Mouse (Mus musculus) frontal cortex, adult (tissue): ENCODE results near the gene Large2.

ENCODE experiments used
- ATAC-seq: cut with Nextera tagmentation; 2 replicates; pipeline ENCODE4 v1.9.2; 2017; ENCODE audit warnings: mild to moderate bottlenecking, moderate library complexity, mixed read lengths; ENCODE audit not compliant: low TSS enrichment

Gene Large2

GRCm38 (mm10) chr2:92371971-92372690 is 2.5 kb downstream of the Large2 start:
- no peak for ATAC-seq

- ATAC-seq: no peak
Measured at GRCm38 (mm10) chr2:92370821-92371805, 3.6 kb downstream of the Large2 start.

- no peak for ATAC-seq
Measured at GRCm38 (mm10) chr2:92370375-92370774, 4.3 kb downstream of the Large2 start.

DNA sequence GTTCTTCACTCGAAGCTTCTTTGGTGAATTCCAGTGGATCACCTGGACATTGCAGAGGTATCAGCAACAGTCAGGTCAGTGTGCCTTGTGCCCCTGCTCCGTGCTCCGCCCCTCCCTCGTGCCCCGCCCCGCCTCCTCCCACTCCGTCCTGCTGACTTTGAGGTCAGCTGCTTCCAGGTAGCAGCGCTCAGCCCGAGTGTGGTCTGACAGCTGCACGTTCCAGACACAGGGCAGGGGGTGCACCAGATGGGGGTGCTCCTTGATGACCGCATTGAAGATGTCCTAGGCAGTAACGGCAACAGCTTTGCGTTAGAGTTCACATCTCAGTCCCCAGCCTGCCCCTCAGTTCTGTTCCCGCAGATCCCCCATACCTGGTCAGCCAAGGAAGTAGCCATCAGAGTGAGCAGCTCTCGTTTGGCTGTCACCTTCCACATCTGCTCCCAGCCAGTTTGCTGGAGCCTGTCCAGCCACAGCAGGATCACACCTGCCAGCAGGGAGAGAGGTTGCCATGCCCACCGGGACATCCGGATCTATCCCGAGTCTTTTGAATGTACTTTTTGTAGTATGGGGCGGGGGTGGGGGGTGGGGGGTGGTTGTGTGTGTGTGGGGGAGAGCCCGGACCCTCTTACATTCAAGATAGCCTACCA is 7.2 kb downstream of the Large2 start:
- ATAC-seq: no peak

DNA sequence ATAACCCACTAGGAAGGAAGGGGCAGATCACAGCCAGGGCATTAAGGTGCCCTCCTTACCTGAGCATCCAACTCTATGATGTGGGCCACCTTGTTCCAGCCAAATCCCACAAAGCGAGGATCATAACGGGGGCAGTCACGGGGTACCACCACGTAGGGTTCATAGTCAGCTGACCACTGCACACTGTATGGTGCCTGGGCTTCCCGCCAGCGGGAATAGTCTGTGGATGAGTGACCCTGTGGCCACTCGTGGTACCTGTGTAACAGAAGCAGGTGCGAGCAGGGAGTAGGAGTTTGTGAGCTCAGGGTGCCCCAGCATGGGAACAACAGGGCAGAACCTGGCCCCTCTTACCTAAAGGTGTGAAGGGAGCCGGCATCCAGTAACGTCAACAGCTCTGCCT is 9.1 kb downstream of the Large2 start:
- no peak for ATAC-seq

DNA sequence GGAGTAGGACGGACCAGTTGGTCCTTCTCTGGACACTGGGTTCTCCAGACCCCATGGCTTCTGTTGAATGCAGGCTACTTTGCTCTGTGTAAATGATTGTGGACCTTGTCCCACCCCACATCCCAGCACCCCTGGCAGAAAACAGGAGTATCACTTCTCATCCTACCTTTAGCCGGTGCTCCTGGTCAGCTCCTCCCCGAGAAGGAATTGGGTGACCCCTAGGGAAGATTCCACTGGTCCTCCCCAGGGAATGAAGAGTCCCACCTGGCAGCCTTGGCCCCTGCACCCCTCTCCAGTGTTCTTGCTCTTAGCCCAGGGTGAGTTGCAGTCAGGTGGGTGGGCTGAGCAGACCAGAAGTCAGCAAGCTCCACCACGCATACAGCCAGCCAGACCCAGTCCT is 10.6 kb downstream of the Large2 start:
- no peak for ATAC-seq

- ATAC-seq: no peak
Measured at GRCm38 (mm10) chr2:92362571-92363228, 12.0 kb downstream of the Large2 start.

DNA sequence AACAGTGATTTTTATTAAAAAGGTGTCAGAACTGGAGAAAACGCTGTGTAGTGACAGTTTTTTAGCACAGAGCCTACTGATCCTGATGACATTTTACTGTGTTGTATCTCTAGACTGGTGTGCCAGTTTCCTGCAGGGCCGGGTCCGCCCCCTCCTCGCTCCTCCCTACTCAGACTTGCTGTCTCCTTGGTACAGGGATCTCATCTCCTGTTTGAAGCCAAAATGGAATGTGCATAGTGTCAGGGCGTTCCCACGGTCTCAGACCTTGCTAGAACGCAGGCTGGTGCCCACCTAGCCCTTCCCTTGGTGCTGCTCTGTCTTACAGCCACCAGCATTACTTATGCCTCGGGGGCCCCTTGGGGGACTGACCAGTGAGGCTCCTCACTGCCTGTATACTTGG is 12.9 kb downstream of the Large2 start:
- no peak for ATAC-seq

- ATAC-seq: no peak
Measured at GRCm38 (mm10) chr2:92360893-92361292, 13.8 kb downstream of the Large2 start.

- ATAC-seq: no peak
Measured at GRCm38 (mm10) chr2:92360186-92360823, 14.4 kb downstream of the Large2 start.

DNA sequence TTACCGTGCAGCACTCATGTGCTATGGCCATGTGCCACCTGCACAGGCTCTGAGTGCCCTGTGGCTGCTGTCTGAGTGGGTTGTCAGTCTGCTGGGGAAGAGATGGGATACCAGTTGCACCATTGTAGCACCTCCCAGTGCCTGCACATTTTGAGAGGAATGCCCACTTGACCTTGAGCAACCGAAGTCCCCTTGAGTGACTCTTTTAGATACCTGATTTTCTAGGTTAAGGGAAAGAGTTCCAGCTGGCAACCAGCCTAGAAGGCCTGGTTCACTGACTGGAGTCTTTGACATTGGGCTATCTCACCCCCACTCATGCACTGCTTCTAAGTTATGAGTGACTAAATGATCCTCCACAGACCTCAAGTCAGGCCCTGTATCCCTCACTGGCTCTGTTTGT is 15.4 kb downstream of the Large2 start:
- no peak for ATAC-seq

DNA sequence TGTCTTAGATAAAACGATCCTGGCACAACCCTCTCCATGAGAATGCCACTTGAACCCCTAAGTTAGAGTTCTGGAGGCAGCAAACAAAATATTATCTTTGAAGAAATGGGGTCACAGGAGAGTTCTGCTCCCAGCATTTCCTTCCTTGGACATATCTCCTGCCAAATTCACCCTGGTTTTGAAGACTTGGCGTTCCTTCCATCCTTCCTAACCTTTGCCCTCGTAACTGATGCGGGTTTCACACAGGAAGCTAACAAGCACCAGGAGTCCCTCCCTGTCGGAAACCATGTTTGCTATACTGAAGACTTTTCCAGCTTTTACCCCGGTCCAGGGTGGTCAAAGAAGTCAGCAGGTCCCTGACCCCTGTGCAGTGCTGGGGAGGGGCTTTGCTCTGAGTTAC is 20.4 kb downstream of the Large2 start:
- no peak for ATAC-seq

DNA sequence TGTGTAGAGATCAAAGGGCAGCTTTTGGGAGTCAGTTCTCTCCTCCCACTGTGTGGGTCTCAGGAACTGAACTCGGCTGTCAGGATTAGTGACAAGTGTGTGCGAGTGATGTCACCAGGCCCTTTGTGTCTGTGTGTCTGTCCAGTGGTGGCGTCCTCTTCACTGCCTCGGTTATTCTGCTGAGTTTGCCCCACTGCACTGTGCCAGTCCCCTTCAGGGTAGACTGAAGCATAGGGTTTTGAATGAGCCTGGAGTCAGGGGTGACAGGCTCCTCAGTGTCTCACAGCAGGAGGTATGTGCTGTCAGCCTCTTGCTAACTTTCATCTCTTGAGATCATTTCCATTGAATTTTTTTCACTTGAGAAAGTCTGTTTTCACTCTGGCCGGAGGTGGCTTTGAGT is 21.3 kb downstream of the Large2 start:
- no peak for ATAC-seq

- ATAC-seq: no peak
Measured at GRCm38 (mm10) chr2:92350686-92351085, 24.0 kb downstream of the Large2 start.

DNA sequence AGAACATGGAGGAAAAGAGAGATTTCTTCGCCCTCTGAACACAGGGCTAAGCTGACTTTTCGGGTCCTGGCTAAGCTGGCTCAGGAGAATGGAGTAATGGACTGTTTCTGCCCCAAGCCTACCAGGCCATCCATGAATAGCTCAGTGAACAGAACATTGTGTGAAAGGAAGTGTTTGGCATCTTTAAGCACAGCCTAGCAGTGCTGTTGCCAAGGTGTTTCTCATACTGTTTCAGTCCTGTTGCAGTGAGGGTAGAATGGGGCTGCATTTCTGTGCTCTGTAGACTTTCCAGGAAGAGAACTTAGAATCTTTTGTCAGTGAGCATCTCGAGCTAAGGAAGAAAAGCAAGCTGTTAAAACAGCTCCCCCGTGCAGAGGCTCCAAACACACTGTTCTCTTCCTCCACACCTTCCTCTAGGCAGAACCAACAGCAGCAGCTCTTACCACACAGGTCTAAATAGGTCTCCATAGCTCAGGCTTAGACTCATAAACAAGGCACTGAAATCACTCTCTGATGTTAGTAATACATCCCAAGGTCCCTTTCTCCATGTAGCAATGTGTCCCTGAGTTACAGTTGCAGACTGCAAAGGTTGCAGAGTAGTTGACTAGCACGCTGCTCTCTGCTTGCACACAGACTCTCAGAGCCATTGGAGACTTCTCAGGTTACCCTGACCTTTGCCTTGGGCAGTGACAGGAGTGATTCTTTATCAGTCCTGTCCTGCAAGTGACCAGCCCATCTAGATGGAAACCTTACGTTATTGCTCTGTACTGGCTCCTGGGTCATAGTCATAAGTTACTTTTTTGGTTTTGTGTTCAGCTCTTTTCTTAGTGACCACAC is 24.9 kb downstream of the Large2 start:
- ATAC-seq: peak; percentile 64

GRCm38 (mm10) chr2:92347191-92347590 is 27.5 kb downstream of the Large2 start:
- no peak for ATAC-seq

DNA sequence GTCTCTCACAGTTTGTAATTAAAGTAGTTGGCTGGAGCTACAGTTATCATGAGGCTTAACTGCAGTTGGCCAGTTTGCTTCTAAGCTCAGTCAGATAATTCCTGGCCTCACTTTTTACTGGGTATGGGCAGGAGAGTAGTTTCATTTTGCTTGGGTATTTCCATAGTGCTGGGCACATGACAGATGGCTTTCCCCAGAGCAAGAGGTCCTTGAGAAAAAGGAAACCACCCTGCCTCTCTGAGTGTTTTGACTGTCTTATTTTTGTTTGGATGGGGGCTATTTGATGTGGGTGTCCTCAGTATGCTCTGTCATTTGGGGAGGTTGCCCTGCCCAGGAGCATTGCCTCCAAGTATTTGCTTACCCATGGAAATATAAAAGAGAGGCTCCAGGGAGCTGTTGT is 32.3 kb downstream of the Large2 start:
- ATAC-seq: no peak

- ATAC-seq: no peak
Measured at GRCm38 (mm10) chr2:92331871-92332270, 42.8 kb downstream of the Large2 start.

DNA sequence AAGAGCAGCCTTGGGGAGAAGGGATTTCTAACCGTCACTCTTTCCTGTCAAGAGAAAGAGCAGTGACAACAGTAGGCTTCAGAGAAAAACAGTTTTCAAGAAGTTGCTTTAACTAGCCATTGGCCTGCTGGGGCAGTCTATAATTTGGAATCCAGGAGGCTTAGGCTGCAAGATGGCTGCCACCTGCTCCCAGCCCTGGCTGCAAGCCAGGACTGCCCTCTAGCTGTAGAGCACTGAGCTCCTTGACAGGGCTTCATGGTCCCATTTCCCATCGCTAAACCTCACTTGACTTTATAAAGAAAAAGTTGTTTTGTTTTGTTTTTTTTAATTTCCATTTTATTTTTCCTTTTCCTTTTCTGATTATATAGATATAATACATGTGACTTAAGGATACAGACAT is 43.3 kb downstream of the Large2 start:
- ATAC-seq: no peak

DNA sequence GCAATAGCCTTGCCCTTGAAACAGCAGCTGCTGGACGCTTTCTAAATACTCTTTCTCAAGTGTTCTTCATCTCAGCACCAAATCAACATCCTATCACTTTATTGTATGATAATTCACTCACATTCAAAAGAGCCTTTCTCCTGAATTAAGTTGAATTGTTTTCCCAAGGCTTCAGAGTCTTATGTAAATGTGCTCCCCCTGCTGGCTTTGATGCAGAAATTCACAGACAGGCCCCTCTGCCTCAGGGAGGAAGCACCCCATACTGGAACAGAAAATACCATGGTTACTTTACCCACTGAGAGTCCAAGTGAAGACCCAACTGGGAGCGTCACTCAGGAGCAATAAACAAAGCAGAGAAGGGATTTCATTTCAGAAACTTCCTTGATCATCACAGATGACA is 43.8 kb downstream of the Large2 start:
- ATAC-seq: peak; percentile 89

- ATAC-seq: no peak
Measured at GRCm38 (mm10) chr2:92328206-92328605, 46.5 kb downstream of the Large2 start.
